Mouse (Mus musculus): Measurements from ENCODE around the gene Ly75. TPM values are rescaled to one million over a fixed set of nuclear protein-coding genes. Genes with fewer than 3 reads are reported as not detected.

The Ly75 gene
- polyA plus RNA-seq, 1 experiment from 2014 or later = 2.6 TPM

DNA sequence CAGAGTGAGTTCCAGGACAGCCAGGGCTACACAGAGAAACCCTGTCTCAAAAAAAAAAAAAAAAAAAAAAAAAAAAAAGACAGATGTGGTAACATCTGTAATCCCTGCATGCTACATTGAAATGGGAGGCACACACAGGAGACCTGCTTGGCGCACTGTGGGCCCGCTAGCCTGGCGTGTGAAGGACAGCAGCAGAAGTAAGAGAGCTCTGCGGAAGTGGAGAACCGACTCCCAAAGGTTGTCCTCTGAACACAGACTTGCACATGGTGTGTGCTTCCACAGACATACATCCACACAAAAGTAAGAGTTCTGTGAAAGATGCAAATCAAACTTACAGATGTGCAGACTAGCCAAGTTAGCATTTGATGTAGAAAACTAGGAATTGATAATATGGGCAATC lies 123.9 kb downstream of the Ly75 start:
- no peaks in the 10 kb centered on the region for H3K4me1 ChIP-seq (ENCODE audit: control insufficient read depth, insufficient read depth, low read length)
- ATAC-seq (ENCODE audit: insufficient read depth, low FRiP score, low TSS enrichment) = no peak
- no peaks in the 10 kb centered on the region for H3K27me3 ChIP-seq (ENCODE audit: control insufficient read depth, insufficient read depth, low read length)
- H3K9ac ChIP-seq (ENCODE audit: low read length) = no peak overlapping the region
- 94% methylated on average over 5 of the region's 5 CpGs for WGBS
- no peaks in the 10 kb centered on the region for H3K9me3 ChIP-seq (ENCODE audit: control insufficient read depth, low read length)
- DNase-seq (ENCODE audit: low spot score) = no peak
- no peaks in the 10 kb centered on the region for H3K36me3 ChIP-seq (ENCODE audit: control insufficient read depth, insufficient read depth, low read length)
- no peak overlapping the region for H3K4me3 ChIP-seq (ENCODE audit: low read depth, low read length)
- H3K4me2 ChIP-seq (ENCODE audit: low read depth) = no peak overlapping the region
- no peak overlapping the region for H3K27ac ChIP-seq (ENCODE audit: low read depth, low read length)

DNA sequence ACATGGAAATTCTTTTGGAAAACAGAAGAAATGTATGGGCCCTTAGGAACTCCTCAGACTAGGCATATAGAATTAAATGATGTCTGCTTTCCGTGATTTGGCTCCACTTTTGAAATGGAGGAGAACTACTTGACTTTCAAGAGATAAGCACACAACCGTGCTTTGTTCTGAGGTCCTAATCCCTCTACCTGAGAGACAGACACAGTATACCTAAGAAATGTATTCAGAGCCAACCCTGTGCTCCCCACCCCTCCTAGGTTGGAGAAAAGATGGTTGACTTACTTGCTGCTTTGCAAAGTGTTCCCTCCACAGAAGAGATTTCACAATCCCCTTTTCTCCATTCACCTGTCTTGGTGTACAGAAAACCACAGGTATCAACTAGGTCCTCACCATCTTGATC lies 126.4 kb downstream of the Ly75 start:
- DNase-seq (ENCODE audit: low spot score) (no peak), ATAC-seq (ENCODE audit: insufficient read depth, low FRiP score, low TSS enrichment) (no peak)
- Histone ChIP-seq H3K27ac (ENCODE audit: low read depth, low read length) (no peak overlapping the region), H3K4me1 (ENCODE audit: control insufficient read depth, insufficient read depth, low read length) (no peaks in the 10 kb centered on the region), H3K27me3 (ENCODE audit: control insufficient read depth, insufficient read depth, low read length) (no peaks in the 10 kb centered on the region), H3K9me3 (ENCODE audit: control insufficient read depth, low read length) (no peaks in the 10 kb centered on the region), H3K36me3 (ENCODE audit: control insufficient read depth, insufficient read depth, low read length) (no peaks in the 10 kb centered on the region), H3K4me3 (ENCODE audit: low read depth, low read length) (no peak overlapping the region), H3K4me2 (ENCODE audit: low read depth) (no peak overlapping the region), H3K9ac (ENCODE audit: low read length) (no peak overlapping the region)
- whole genome bisulfite sequencing = 83% methylated on average over 2 of the region's 2 CpGs

DNA sequence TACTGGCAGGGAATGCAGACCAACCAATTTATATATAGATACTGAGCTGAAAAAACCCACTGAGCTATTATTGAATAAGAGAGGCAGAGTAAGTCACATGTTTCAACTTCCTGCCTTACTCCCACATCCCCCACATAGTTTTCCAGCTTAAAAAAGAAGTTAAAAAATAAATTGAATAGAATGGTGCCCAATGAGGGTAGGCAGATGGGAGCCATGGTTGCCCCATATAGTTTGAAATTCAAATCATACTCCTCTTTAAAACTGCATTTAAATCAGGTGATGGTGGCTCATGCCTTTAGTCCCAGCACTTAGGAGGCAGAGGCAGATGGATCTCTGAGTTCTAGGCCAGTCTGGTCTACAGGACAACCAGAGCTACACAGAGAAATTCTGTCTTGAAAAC lies 129.6 kb downstream of the Ly75 start:
- no peak for ATAC-seq (ENCODE audit: insufficient read depth, low FRiP score, low TSS enrichment)
- Histone ChIP-seq H3K9me3 (ENCODE audit: control insufficient read depth, low read length) (no peaks in the 10 kb centered on the region), H3K9ac (ENCODE audit: low read length) (no peak overlapping the region), H3K4me2 (ENCODE audit: low read depth) (no peak overlapping the region), H3K27ac (ENCODE audit: low read depth, low read length) (no peak overlapping the region), H3K4me1 (ENCODE audit: control insufficient read depth, insufficient read depth, low read length) (no peaks in the 10 kb centered on the region), H3K36me3 (ENCODE audit: control insufficient read depth, insufficient read depth, low read length) (0 out of 2 replicates have a peak, but pooled peaks cover 2% of the 10 kb centered on the region), H3K27me3 (ENCODE audit: control insufficient read depth, insufficient read depth, low read length) (no peaks in the 10 kb centered on the region), H3K4me3 (ENCODE audit: low read depth, low read length) (no peak overlapping the region)
- no peak for DNase-seq (ENCODE audit: low spot score)

DNA sequence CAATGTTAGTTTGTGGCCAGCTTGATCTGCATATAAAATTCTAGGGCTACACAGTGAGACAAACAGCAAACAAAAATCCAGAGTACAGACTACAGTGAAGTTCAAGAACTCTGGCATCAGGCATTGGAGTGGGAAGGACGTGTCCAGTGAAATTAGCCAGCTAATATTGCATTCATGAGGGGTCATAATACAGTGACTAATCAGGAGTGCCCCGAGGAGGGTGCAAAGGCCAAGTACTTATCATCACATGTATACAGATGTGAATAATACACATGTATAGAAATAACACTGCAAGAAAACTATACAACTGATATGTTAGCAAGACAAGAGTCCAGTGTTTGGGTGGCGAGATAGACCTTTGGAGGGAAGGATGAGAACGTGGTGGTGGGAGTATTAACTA lies 130.3 kb downstream of the Ly75 start:
- WGBS = 91% methylated on average over 4 of the region's 4 CpGs
- Histone ChIP-seq H3K36me3 (ENCODE audit: control insufficient read depth, insufficient read depth, low read length) (0 out of 2 replicates have a peak, but pooled peaks cover 2% of the 10 kb centered on the region), H3K4me2 (ENCODE audit: low read depth) (no peak overlapping the region), H3K9ac (ENCODE audit: low read length) (no peak overlapping the region), H3K9me3 (ENCODE audit: control insufficient read depth, low read length) (no peaks in the 10 kb centered on the region), H3K27ac (ENCODE audit: low read depth, low read length) (no peak overlapping the region), H3K4me3 (ENCODE audit: low read depth, low read length) (no peak overlapping the region), H3K4me1 (ENCODE audit: control insufficient read depth, insufficient read depth, low read length) (no peaks in the 10 kb centered on the region), H3K27me3 (ENCODE audit: control insufficient read depth, insufficient read depth, low read length) (no peaks in the 10 kb centered on the region)
- DNase-seq (ENCODE audit: low spot score) = no peak
- no peak for ATAC-seq (ENCODE audit: insufficient read depth, low FRiP score, low TSS enrichment)

Other genes with a start within 250 kb of the Ly75 start
- 61.8 and 71.0 TPM in 2 replicates for gene Baz2b, start 173.5 kb downstream of the Ly75 start, polyA plus RNA-seq (2014; fragmentation: Nextera tagmentation; extraction: Ambion mirVana)
- gene March7, start 173.4 kb downstream of the Ly75 start, polyA plus RNA-seq (2014; fragmentation: Nextera tagmentation; extraction: Ambion mirVana) = 68.7 and 74.6 TPM in 2 replicates
- gene Cd302, start 98.8 kb downstream of the Ly75 start, polyA plus RNA-seq (2014; fragmentation: Nextera tagmentation; extraction: Ambion mirVana) = 15.2 and 16.9 TPM in 2 replicates
- 0.87 and 1.0 TPM in 2 replicates for gene Pla2r1, start 170.0 kb upstream of the Ly75 start, polyA plus RNA-seq (2014; fragmentation: Nextera tagmentation; extraction: Ambion mirVana)